Mouse (Mus musculus): ENCODE results near the gene Kcnh2.

DNA sequence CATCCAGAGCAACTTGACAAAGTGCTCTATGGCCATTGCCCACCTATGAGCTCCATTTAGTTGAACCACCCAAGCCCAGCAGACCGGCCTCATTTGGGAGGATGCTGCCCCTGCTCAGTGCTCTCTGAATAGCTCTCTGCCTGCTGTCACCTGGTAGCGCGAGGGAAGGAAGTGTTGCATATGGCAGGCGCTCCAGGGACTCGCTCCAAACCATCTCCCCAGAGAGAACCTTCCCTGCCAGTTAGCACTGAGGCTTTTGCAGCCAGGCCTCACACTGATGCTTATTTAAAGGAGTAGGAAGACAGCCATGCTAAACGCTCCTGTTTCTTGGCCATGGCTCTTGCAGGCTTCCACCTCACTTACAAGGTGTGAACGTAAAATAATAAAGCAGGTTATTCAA, 42.8 kb downstream of the Kcnh2 start:
- TF ChIP-seq POLR2A (IDR thresholded peaks at IDR 0.05; ENCODE audit: low read depth, low read length) (no peak), CTCF (IDR thresholded peaks at IDR 0.05; ENCODE audit: extremely low read depth, insufficient read length, insufficient replicate concordance, low read depth, low read length) (no peak)

Measured in small intestine, adult 2 months (tissue).